Mouse (Mus musculus) MEL-GATA-1-ER (cell line): ENCODE data around the gene Krtap16-1.

Experiments used
- DNase-seq: peaks from one replicate; pipeline ENCODE4 v3.0.0-alpha.2; 2012; ENCODE audit warnings: low read depth; ENCODE audit errors: extremely low read depth

Krtap16-1 gene

DNA sequence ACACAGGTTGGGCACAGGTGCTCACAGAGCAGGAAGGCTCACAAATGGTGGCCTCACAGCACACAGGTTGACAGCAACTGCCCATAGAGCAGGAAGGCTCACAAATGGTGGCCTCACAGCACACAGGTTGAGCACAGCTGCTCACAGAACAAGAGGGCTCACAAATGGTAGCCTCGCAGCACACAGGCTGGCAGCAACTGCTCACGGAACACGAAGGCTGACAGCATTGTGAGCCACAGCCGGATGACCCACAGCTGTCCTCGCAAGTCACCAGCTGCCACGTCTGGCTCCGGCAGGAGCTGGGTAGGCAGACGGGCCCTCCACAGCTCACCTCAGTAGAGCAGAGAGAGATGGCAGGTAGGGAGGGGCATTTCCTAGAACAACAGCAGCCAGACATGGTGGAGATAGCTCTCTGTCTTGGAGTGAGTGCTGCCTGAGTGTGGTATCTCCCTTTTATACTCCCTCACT, at the start of gene Krtap16-1:
Gene Krtap16-1, minus strand, starts transcription at position 418 of the 468 bp plus-strand sequence.
- DNase-seq, result no peak

DNA sequence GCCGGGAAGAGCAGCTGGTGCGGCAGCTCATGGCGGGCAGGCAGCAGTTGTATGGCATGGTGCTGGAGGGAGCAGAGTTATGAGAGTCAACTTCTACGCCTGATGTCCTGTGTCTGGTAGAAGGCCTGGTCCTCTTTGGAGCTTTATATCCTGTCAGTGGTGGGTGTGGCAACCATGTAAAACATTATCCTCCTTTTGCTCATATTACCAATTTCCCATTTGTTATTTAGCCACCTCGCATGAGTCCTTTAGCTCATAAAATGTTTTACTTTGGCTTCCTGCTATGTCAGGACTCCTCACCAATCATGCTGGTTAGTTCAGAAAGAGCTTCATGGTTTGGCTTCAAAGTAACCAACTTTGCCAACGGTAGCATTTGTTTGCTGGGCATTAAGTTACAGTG, 43.4 kb upstream of the Krtap16-1 start, which contains the start of gene Krt33b:
Gene Krt33b, minus strand, starts transcription at position 101 of the 400 bp plus-strand sequence.
- no peak for DNase-seq

DNA sequence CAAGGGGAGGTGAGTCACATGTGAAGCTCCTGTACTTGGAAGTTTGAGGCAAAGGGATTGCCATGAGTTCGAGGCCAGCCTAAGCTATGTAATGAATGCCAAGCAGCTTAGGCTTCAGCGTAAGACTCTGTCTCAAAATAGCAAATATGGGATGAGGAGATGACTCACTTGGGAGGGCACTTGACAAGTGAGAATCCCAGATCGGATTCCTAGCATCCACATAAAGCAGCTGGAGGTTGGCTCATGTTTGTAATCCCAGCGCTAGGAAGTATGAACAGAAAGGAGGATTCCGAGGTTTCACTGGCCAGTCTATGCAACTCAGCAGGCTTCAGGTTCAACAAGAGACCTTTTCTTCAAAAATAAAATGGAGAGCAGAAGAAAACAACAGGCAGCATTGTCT, 35.0 kb upstream of the Krtap16-1 start:
- DNase-seq, result no peak

DNA sequence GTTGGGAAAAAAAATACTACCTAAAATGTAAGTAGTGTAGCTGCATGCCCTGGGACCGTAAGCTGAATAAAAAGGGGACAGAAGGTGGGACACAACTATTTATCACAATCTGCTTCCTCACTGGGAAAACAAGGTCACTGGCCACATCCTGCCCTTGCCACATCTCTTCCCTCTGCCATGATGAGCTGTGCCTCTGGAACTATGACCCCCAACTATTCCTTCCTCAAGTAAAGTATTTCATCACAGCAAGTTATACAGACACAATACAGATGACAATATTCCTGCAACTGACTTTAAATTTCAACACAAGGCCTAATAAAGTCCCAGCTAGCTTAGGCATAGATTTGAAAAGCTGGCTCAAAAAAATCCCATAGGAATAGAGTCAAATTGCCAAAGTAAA, 33.1 kb upstream of the Krtap16-1 start:
- no peak for DNase-seq

DNA sequence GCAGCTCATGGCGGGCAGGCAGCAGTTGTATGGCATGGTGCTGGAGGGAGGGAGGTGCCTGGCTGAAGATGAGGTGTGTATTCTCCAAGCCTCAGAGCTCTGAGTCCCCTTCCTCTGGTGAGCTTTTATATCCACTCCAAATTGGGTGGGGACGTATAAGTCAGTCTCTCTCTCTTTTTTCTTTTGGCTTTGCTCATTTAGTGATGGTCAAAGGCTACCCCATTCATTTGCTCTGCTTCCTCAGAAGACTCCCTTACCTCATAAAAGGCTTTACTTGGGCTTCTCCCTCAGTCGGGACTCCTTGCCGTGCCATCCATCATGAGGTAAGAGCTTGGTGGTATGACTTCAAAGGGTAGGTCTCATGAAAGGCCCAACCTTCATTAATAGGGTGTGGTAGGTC, 29.7 kb upstream of the Krtap16-1 start, which contains the start of gene Krt33a:
Gene Krt33a, minus strand, starts transcription at position 101 of the 400 bp plus-strand sequence.
- no peak for DNase-seq

DNA sequence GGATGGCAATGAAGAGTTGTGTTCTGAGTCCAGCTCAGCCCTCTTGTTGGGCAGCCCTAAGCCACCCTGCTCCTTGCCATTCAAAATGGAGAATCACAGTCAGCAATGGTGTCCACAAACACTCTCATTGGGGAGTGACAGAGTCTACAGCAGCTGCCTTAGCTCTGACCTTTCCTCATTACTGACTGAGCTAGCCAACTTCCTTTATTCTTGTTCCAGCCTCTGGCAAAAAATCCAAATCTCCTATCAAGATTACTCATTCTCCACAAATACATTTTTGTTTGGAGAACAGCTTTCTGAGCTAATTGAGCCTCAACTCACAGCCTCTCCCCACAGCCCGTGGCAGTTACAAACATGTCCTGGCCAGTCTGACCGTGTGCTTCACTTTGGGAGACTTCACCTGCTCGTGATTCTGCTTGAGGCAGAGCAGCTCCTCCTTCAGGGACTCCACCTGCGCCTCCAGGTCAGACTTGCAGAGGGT, 27.3 kb upstream of the Krtap16-1 start:
- no peak for DNase-seq

DNA sequence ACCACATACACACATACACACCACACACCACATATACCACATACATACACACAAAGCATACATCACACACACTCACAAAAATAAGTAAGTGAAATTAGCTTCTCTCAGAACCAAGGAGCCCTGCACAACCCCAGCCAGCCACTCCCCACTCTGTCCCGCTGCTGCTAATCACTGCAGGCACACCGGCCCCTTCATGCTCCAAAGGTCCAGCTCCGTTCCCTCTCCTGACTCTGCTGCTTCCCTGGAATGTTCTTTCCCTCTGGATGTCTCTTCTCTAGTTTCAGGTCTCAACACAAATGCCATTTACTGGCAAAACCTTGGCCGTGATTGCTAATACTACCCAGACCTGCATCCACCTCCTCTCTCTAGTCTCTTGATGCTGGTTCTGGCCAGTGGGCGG, 24.3 kb upstream of the Krtap16-1 start:
- DNase-seq, result no peak

DNA sequence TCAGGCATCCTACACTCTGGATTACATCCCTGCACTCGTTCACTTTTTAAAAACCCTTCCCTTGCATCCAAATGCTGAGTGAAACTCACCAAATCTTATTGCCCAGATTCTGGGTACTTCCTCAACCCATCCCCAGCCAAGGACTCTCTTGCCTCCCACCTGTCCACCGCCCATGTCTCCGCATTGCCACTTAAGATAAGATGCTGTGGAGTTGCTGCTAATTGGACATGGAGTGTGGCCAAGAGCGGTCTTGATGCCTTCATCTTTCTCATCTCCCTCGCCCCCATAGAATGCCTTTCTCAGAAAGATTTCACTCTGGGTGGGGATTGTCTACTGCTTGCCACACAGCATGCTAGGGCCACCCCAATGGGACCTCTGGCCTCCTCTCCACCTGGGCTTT, 21.9 kb upstream of the Krtap16-1 start:
- DNase-seq, result no peak

DNA sequence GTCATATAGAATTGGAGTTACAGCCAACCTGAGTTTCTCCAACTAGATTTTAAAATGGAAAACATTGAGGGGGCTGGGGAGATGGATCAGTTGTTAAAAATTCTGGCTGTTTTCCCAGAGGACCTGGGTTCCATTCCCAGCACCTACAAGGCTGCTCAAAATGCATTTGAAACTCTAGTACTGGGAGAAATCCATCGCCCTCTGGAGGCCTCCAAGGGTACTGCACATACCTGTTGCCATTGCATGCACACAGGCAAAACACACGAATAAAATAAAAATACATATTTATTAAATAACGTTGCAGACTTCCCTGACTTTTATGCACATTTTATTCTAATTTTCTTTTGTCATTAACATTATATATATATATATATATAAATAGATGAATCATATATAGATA, 20.2 kb upstream of the Krtap16-1 start:
- no peak for DNase-seq

DNA sequence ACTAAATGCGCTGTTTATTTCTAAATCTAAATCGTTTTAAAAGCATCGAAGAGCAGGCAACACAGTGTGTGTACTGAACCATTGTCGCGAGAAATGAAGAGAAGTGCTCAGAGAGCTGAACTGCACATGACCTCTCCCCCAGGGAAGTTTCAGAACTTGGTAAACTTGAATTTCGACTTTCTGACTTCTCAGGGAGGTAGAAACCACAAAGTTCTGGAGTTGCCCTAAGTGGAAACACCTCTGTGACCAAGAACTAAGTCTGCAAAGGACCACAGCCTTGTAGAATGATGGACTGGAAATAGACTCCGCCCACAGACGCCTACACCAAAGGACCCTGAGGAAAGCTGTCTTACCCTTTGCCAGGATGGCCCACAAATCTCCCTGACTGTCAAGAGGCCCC, 19.5 kb upstream of the Krtap16-1 start:
- no peak for DNase-seq

DNA sequence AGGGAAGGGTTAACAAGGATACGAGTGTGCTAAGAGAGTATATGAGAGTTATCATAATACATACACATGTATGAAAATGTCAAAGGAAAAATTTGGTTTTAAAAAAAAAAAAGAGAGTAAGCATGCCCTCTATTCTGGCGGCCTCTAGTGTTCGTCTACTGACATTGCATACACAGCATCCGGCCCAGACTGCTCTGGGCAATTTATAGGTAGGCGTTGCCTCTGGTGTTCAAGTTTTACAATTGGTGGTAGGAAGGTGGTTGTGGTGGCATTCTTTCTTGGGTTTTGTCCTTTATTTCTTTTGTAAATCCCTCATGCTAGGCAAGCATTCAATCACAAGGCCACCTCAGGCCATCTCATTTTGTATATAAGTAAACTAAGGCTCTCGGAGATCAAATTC, 18.4 kb upstream of the Krtap16-1 start:
- DNase-seq, result no peak

DNA sequence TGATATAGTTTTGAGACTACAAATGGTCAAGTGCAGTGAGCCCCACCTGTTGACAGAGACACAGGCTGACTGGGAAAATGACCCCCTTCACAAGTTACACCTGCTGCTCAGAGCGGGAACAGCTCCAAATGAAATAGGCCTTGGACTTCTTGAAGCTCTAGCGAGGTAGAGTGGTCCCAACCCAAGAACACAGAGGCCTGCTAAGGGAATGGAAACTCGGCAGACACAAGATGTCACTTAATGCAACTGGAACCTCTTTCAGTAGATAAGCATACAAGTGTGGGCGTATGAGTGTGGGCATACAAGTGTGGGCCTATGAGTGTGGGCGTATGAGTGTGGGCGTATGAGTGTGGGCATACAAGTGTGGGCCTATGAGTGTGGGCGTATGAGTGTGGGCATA, 12.7 kb upstream of the Krtap16-1 start:
- DNase-seq, result no peak

DNA sequence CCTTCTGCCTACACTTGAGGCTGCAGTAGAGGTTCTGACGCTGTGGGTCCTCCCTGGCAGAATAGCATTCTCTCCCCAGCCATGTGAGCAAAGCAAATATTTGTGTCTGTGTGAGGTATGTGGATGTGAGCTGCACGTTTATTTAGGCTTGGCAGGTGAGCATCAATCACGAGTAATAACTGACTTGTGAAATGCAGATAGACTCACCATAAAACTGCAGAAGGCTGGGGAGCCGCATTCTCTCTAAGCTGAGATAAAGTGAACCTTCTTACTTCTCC, 7.9 kb upstream of the Krtap16-1 start:
- no peak for DNase-seq

DNA sequence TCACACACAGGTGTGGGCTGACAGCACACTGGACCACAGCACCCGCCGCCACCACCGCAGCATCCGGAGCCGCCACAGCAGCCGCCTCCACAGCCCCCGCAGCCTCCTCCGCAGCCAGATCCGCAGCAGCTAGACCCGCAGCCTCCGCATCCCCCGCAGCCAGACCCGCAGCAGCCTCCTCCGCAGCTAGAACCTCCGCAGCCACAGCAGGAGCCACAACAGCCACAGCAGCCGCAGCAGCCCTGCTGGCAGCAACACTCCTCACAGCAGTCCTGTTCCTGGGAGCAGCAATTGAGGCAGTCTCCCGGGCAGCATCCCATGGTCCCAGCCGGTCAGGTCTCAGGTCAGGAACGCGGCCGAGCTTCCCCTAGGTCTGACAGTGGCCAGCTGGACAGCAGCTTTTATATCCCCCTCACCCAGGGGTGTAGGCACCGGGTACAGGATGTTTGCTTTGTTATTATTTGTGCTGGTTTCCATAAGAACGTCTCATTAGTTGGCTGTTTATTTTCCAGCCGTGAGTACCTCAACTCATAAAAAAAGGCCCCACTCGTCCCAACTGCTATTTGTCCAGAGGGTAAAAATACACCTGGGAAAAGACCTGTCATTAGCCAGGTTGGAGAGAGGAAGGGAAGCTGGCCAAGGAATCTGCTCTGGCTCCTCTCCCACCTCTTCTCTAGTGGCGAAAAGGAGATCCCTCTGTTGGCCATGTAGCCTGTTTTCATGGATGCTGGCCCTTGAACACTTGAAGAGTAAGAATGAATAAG, 7.4 kb upstream of the Krtap16-1 start, which contains the start of gene Krtap17-1:
Gene Krtap17-1, minus strand, starts transcription at position 375 of the 764 bp plus-strand sequence.
- no peak for DNase-seq

DNA sequence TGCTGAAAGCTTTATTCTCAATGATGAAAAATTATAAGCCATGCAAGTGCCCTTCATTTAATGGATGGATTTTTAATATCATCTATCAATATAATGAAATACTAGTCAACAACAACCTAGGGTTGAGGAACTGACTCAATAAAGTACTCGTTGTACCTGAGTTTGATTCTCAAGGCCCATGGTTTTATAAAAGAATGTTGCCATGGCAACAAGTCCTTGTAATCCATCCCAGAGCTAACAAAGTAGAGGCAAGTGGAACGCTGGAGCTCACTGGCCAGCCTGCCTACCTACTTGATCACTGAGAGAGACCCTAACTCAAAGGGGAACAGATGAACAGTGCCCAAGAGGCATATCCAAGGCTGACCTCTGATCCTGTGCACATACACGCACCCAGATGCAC, 4.2 kb upstream of the Krtap16-1 start:
- no peak for DNase-seq

DNA sequence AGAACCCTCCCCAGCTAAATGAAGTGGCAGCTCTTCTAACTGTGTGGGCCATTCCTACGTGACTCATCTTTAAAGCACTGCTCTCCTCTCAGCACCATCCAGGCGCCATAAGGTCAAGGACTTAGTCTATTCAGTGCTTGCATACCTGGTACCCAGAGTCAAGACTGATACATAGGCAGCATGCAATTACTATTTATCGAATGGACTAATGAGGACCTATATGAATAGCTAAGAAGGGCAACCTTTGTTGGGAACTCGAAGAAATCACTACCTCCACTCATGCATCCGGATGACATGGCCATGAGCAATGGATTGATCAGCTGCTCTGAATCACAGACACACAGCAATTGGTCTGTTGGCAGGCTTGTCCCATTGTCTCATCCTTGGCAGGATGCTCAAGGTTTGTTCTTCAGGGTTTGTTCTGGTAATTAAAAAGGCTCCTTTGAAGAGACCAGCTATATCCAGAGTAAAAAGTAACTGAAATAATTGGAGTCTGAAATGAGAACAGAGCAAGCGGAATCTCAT, 3.5 kb upstream of the Krtap16-1 start:
- no peak for DNase-seq

DNA sequence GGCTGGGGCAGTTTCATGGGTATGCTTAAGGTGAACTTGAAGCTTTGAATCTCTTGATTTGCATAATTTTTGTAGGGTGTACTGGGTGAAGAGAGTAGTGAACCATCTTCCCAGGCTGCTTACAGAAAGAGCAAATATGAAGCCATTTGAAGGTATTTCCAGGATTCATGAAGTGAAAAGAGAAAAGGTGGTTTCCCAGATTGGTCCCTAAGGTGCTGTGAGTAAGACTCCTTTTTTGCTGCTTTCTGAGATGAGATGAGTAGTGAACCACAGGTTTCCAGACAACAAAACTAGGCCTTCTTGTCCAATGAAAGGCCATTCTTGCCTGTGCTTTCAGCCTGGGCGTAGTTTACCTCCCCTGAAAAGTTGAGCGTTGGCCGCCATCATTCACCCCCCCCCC, 2.1 kb upstream of the Krtap16-1 start:
- DNase-seq, result no peak

DNA sequence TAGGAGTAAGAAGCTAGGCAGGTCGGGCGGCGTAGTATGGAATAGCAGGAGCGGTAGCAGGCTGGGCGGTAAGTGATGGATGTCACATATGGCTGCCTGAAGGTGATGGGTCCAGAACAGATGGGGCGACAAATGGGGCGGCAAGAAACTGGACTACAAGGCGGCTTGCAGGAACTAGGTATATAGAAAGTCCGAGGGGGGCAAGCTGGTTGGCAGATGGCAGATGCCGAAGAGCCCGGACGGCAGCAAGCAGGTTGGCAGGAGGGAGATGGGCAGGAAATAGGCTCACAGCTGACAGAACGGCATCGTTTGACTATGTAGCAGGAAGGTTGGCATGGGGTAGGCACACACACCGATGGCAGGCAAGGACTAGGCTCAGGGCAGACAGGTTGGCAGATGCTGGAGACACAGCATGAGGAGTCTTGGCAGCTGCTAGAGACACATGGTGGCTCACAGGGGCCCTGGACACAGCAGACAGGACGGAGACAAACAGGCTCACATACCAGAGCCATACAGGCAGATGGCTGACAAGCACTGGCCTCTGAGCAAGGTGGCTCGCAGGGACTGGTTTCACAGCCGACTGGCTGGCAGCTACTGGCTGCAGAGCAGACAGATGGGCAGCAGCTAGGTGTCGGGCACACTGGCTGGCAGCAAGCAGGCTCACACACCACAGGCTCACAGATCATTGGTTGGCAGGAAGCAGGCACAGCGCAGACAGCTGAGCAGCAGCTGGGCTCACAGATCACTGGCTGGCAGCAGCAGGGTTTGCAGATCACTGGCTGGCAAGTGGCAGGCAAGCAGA, 905 bp downstream of the Krtap16-1 start:
- no peak for DNase-seq

DNA sequence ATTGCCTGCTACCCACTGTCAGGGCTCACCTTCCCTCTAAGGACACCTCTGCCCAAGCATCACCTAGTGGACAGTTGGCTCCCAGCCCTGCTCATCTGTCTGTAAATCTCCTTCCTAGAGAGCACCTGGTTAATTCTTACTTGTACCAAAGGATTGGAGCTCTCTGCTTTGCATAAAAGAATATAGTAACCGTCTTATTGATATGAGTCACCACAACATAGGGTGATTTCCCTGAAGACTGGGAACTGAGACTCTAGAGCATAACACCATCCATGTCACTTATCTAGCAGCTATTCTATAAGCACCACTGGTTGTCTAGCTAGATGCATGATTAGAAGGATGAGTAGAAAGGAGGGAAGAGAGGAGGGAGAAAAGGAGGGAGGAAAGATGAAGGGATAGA, 3.0 kb downstream of the Krtap16-1 start:
- DNase-seq, result no peak

DNA sequence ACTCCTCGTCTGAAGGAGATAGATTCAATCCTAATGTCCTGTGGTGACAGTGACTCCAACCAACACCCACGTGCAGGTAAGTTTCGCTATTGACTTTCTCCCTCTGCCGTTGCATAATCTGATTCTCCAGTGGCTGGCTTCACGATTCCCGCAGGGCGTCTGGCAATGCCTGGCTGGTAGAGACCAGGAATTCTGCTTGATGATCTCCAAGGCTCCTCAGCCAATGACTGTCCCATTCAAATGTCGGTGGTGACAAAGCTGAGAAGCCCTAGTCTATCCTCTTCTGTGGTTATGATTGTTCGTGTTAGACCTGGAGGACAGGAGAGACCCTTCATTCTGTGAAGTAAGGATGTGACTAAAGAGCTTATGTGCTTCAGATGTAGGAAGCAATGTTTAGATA, 3.7 kb downstream of the Krtap16-1 start:
- no peak for DNase-seq

DNA sequence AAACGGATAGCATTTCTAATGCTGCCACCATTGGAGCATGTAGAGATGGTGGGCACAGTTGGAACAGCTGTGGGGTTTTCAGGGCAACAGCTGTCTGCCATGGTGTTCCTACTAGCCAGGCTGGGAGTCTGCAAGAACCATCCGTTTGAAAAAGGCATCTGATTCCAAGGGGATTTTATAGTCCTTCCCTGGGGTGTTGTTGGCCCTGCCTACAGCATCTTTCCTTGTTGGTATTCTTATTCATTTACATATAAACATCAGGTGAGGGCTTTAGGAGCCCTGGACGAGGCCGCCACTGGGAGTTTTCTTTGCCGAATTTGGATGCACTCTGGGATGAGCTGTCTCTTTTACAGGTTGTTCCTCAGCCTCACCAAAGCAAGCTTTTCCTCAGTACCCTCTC, 7.4 kb downstream of the Krtap16-1 start, which contains the start of gene Krtap29-1:
Gene Krtap29-1, minus strand, starts transcription at position 101 of the 400 bp plus-strand sequence.
- no peak for DNase-seq

DNA sequence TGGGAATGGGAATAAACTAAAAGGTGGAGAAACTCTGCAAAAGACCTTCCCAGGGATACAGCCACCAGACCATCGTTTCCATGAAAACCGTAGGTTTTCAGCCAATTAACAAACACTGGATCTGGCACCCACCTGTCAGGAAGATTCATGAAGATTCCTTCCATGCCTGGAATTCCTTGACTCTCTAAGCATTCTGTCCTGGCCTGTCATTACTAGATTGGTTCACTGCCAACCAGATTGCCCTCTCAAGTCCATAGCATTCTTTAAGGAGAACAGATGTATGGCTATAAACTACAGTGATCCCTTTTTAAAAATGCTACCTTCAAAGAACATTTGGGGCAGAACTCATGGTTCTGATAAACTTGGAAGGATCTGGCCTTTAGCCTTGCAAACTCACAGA, 20.4 kb downstream of the Krtap16-1 start:
- no peak for DNase-seq
